Mouse (Mus musculus): Measurements from ENCODE around the gene Nmb.
"Not testable (repeated sequence)": the region's sequence is repeated elsewhere in the genome, so short reads cannot be mapped to it uniquely, and the experiment has no call there.

Gene Nmb

DNA sequence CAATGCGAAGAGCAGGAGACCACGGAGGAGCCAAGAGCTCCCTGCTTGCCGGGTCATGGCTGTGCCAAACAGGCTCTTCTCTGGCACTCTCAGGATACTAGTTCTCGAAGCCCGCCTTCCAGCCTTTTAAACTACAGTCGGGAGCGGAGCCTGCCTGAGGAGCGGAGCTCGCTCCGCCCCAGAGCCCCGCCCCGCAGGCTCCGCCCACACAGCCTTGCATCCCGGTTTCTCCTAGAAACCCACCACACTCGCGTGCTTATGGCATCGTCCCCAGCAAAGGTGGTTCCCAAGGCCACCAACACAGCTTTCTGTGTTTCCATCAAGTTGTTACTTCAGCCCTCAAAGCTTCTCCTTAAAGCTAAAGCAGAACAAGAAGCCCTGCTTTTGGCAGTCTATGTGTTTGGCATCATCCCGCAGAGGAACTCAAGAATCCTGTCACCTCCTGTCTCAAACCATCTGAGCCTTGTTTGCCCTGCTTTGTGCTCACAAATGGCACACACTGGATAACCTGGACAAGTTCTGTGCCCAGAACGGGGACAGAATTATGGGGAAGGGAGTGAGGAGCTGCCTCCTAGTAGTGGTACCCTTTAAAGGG, at the start of gene Nmb:
Gene Nmb (minus strand): TSS at position 156 of the 595 bp plus-strand sequence.
- peak; percentile 91 for DNase-seq

DNA sequence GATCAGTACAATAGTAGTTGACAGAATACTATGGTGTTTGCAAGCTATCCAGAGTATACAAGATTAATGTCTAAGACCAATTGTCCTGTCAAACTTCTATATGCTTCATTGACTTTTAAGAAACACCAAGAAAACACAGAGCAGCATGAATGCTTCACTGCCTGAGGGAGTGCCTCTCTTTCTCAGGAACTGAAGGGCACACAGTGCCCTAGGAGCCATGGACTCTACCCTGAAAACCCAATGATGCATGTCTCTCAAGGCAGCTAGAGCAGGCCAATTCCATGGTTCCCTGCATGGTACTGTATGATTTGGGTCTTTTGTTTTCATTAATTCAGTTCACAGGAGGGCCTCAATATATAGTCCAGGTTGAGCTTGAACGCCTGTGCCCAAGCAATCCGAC, 49.4 kb upstream of the Nmb start:
- no peak for DNase-seq

GRCm38 (mm10) chr7:80952140-80952539, 47.3 kb upstream of the Nmb start:
- no peak for DNase-seq

DNA sequence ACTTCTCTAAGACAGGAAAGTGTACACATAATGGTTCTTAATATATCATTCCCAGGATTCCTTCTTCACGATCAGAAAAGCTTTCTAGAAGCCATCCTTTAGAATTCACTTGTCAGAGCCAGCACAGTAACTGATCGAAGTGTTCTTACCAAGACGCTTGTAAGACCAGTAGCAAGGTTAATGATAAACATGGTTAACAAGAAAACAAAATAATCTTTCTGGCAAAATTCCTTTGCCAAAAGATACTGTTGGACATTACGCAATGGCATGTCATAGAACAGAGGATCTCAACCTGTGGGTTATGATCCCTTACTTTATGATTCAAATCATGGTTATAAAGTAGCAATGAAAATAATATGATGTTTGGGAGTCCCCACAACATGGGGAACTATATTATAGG, 46.6 kb upstream of the Nmb start:
- no peak for DNase-seq

DNA sequence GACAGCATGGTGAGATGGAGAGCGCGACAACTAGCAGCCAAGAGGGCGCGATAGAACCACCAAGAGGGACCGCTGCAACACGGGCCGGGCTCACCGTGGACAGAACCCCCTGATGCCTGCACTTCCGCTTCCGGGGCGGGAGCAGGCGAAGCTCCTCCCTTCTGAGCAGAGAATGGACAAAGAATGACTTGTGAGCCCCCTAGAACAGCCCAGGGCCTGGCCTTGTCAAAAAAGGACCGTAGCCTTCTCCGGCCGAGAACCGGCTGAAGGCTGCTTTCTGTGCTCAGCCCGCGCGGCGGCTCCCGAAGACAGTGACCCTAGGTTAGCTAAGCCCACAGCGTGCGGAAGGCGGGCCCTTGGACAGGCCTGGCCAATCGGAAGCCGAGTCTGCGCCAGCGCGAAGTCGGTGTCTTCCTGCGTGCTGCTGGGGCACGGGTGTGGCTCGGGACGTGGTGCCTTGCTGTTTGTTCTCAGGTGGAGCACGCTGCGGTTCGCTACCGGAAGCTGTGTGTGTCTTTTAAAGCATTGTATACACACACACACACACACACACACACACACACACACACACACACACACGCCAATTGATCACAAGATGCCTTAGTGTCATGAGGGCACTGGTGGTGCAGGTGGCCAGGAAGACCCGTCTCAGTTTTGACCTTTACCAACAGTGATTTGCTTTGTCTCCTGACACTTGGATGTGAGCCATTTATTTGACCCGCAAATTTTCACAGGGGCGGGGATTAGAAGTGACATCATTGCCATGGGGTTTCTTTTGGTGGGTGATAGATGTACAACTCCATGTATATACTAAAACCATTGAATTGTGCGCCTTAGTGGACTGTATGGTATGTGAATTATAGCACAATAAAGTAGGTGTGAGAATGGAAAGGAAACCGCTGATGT, 42.8 kb upstream of the Nmb start, which contains the start of gene Sec11a:
Gene Sec11a (minus strand): TSS at position 336 of the 906 bp plus-strand sequence.
- DNase-seq: peak; percentile 95

DNA sequence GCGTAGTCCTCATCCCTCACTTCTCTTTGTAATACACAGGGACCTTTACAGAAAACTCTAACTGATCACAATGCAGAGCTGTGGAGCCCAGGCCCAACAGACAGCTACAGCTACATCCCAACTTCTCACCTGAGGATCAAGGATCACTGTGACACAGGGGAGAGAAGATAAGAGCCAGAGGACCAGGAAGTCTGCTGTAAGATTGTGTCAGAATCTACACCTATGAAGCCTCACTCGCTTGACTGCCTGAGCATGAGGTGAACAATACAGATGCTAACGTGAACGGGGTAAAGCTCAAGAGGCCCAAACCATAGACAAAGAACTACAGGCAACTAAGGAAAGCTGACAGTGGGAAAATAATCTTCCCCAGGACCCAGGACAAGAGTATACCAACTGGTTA, 34.9 kb upstream of the Nmb start:
- no peak for DNase-seq

- not testable (repeated sequence) for DNase-seq
Measured at GRCm38 (mm10) chr7:80937304-80937666, 32.4 kb upstream of the Nmb start.

GRCm38 (mm10) chr7:80936617-80937303, 31.9 kb upstream of the Nmb start:
- DNase-seq: not testable (repeated sequence)

DNA sequence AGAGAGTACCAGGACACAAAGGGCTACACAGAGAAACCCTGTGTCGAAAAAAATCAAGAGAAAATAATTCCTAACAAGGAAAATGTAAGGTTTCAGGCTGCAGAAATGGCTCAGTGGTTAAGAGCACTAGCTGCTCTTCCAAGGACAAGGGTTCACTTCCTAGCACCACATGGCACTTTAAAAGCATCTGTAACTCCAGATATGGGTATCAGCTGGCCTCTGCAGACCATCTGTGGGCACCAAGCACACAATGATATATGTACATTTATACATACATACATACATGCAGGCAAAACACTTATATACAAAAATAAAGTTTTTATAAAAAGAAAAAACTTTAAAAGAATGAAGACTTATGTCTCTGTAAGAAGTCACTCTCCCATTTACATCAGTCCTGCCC, 31.0 kb upstream of the Nmb start:
- no peak for DNase-seq

- no peak for DNase-seq
Measured at GRCm38 (mm10) chr7:80932777-80933176, 27.9 kb upstream of the Nmb start.

GRCm38 (mm10) chr7:80931618-80932207, 26.8 kb upstream of the Nmb start:
- no peak for DNase-seq

GRCm38 (mm10) chr7:80923165-80923564, 18.3 kb upstream of the Nmb start:
- DNase-seq: no peak

DNA sequence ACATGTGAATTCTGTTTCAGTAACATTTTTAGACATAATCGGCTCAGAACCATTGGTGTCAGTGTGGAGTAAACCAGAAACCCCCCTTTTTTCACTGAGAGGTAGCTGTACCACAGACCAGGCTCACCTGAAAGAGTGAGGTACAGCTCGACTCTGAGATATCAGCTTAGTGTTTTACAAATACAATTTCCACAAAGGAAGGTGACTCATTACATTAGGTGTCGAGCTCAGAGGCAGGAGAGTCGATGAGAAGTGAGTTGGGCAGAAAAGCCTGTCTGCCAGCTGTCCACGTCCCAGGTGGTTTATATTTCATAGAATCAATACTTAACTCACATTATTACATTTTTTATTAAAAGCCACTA, 14.8 kb upstream of the Nmb start:
- DNase-seq: no peak

GRCm38 (mm10) chr7:80918982-80919646, 14.2 kb upstream of the Nmb start:
- no peak for DNase-seq

DNA sequence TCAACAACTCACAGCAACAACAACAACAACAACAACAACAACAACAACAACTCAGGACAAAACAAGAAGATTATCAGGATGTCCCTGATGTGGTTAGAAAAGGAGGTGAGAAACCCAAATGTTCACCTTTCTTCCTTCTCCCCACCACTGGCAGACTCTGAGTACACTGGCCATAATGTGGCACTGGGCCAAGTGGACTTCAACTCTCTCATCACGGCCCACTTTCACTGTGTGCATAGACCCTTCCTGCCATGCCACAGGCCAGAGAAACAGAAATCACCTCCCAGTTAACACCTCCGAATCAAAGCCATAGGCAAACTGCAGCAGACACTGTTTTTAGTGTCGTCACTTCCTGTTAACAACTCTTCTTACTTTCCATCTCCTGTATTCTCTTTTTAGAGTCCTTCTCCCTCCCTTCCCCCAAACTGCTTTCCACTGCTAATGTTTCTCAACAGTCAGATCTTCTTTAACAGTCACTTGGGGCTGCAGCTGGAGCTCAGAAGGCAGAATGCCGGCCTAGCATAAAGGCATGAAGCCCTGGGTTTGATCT, 13.1 kb upstream of the Nmb start:
- DNase-seq: no peak

DNA sequence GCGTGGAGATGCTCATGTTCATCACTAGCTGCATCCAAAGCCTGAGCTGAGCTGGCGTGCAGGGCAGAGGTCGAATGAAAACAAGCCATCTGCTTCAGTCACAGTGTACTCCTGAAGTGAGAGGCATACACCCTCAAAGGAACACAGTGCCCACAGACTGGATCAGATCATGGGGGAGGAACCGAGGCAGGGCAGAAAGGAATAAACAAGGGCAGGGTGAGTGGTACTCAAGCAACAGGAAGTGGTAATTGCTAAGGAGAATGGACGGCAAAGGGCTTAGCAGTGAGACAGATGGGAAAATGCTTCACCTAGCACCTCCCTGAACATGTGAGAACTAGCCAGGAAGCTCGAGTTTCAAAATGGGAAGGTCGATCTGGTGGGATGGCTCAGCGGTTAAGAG, 7.6 kb upstream of the Nmb start:
- DNase-seq: no peak

DNA sequence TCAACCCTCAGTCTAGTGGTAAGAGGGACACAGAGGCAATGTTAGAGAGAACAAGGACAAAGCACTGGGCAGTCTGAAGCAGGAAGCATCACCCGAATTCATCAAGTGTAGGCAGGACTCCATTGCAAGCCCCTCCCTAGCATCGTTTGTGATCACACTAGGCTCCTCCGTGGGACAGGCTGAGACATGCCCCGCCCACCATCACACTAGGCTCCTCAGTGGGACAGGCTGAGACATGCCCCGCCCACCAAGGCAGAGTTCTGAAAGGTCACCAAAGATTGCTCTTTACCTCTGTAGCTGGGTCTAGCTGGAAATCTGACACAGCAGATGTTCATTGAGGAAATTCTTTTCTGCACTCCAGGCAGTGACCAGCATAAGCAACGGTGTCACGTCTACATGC, 6.2 kb upstream of the Nmb start:
- DNase-seq: peak; percentile 17

GRCm38 (mm10) chr7:80903625-80904422, 1.1 kb downstream of the Nmb start:
- DNase-seq: no peak

DNA sequence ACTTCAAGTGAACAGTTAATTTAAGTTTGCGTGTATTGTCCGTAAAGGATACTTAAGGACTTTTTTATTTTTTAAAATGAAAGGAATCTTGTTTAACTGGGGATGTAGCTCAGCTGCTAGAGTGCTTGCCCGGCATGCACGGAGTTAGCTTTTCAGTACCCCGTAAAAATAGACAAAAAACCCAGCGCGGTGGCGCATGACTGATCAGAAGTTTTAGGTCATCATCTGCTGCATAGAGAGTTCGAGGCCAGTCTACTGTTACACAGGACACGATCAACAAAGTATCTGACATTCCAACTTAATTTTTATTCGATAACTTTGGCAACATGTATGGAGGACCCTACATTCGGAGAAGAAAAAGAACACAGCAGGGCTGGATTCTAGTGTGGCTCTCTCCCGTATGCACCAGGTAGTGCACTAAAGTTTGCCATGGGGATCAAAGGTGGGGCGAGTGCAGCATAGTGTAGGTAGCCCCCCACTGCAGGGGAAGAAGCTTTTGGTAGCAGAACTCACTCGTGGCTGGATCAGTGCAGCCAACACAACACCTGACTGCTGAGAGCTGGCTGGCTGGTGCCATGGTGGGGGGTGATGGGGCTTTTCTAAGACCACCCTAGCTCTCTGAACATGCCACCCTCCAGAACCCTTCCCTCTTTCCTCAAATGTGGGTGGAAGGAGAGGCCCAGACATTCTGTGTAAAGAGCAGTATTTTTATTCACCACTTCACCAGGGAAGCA, 3.2 kb downstream of the Nmb start:
- DNase-seq: no peak

- peak; percentile 96 for DNase-seq
Measured at GRCm38 (mm10) chr7:80900944-80901501, 3.9 kb downstream of the Nmb start, which contains the start of gene Wdr73. TSS of gene Wdr73 (minus strand) at chr7:80901269.

DNA sequence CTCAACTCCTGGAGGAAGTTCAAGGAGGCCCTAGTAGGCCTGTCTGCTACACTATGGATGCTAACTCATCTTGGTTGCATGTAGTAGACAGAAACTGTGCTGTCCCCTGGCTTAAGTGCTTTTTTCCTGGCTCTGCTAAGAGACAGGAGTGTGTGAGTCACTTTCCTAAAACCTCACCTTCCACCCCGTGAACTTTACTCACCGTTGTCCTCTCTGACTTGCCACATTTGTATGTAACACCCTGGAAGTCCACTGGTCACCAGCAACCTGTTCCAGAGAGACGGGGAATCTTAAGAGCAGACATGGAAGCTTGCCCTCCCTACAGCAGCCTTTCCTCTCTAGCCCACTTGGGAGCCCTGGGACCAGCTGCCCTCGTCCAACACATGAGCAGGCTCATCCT, 7.2 kb downstream of the Nmb start:
- DNase-seq: no peak
